Mouse (Mus musculus): ENCODE data around the gene Zcchc17. TPM values are rescaled to one million over a fixed set of nuclear protein-coding genes. Genes with fewer than 3 reads are reported as not detected.

Zcchc17 gene
- polyA plus RNA-seq, 1 experiment from 2014 or later: 31.9 TPM

- H3K9ac ChIP-seq: no peak overlapping the region
- H3K9me3 ChIP-seq (replicated peaks): no peaks in the 10 kb centered on the region
- no peak overlapping the region for H3K4me3 ChIP-seq (replicated peaks)
- 0 out of 2 replicates have a peak overlapping the region, but pooled peaks have one; percentile 33 for H3K27ac ChIP-seq (replicated peaks)
- H3K36me3 ChIP-seq (replicated peaks): no peaks in the 10 kb centered on the region
- peaks cover 24% of the 10 kb centered on the region for H3K4me1 ChIP-seq (replicated peaks)
- H3K4me2 ChIP-seq: peak overlapping the region; percentile 25
- WGBS (ENCODE audit: insufficient replicate concordance): 56% methylated on average over 9 of the region's 9 CpGs
- ATAC-seq (ENCODE audit: insufficient read depth): no peak
- H3K27me3 ChIP-seq: peaks cover 70% of the 10 kb centered on the region
Measured at GRCm38 (mm10) chr4:130266601-130267000, 93.1 kb downstream of the Zcchc17 start.

Other genes with a start within 250 kb of the Zcchc17 start
- not detected in 2 replicates for gene Hcrtr1, start 220.6 kb downstream of the Zcchc17 start, polyA plus RNA-seq (2015; fragmentation: Nextera tagmentation; extraction: Ambion mirVana)
- 41.1 and 47.6 TPM in 2 replicates for gene Tinagl1, start 184.8 kb downstream of the Zcchc17 start, polyA plus RNA-seq (2015; fragmentation: Nextera tagmentation; extraction: Ambion mirVana)
- not detected in 2 replicates for gene Gm853, start 137.5 kb downstream of the Zcchc17 start, polyA plus RNA-seq (2015; fragmentation: Nextera tagmentation; extraction: Ambion mirVana)
- gene Serinc2, start 80.7 kb downstream of the Zcchc17 start, polyA plus RNA-seq (2015; fragmentation: Nextera tagmentation; extraction: Ambion mirVana): 1.1 and 1.3 TPM in 2 replicates
- gene Fabp3, start 51.3 kb downstream of the Zcchc17 start, polyA plus RNA-seq (2015; fragmentation: Nextera tagmentation; extraction: Ambion mirVana): 4.0 and 4.5 TPM in 2 replicates
- gene Gm10570, start 51.3 kb downstream of the Zcchc17 start, polyA plus RNA-seq (2015; fragmentation: Nextera tagmentation; extraction: Ambion mirVana): not detected in 2 replicates
- 69.1 and 70.6 TPM in 2 replicates for gene Snrnp40, start 189 bp upstream of the Zcchc17 start, polyA plus RNA-seq (2015; fragmentation: Nextera tagmentation; extraction: Ambion mirVana)
- not detected in 2 replicates for gene Nkain1, start 214.2 kb upstream of the Zcchc17 start, polyA plus RNA-seq (2015; fragmentation: Nextera tagmentation; extraction: Ambion mirVana)

Data from liver, embryonic 15.5 days (tissue).